Mouse (Mus musculus) spleen, adult 2 months (tissue): ENCODE results near the gene Tomm34. TPM values are rescaled to one million over a fixed set of nuclear protein-coding genes. Genes with fewer than 3 reads are reported as not detected.

Source experiments
- DNase-seq, 2 experiments: peaks; one replicate each; pipeline versions ENCODE4 v3.0.0 to v3.0.0-alpha.2; 2012 to 2021; ENCODE audit warnings: low spot score in 2 of 2, low read depth in 1 of 2
- H3K27ac ChIP-seq: fragments of 200-500 bp; 2 replicates; pipeline ENCODE4 v1.5.1; 2012; ENCODE audit warnings: low read length, inconsistent platforms; ENCODE audit not compliant: insufficient read depth
- H3K27me3 ChIP-seq: fragments of 200-500 bp; 2 replicates; pipeline ENCODE4 v1.6.1; 2012; ENCODE audit warnings: mild to moderate bottlenecking, moderate library complexity, low read length, inconsistent platforms; ENCODE audit not compliant: control insufficient read depth, insufficient read depth
- H3K36me3 ChIP-seq: fragments of 200-500 bp; 2 replicates; pipeline ENCODE4 v1.6.1; 2012; ENCODE audit warnings: mild to moderate bottlenecking, low read length, inconsistent platforms; ENCODE audit not compliant: control insufficient read depth, insufficient read depth
- H3K4me1 ChIP-seq: fragments of 200-500 bp; 2 replicates; pipeline ENCODE4 v1.6.1; 2011; ENCODE audit warnings: inconsistent platforms; ENCODE audit not compliant: control insufficient read depth, insufficient read depth, insufficient read length
- H3K4me3 ChIP-seq: fragments of 200-500 bp; 2 replicates; pipeline ENCODE4 v1.5.1; 2011; ENCODE audit warnings: mild to moderate bottlenecking, inconsistent platforms; ENCODE audit not compliant: insufficient read depth, insufficient read length; ENCODE audit errors: extremely low read depth
- CTCF ChIP-seq: fragments of 200-500 bp; IDR thresholded peaks from 2 replicates; pipeline ENCODE4 v1.5.1; 2011; ENCODE audit warnings: mild to moderate bottlenecking, inconsistent platforms; ENCODE audit not compliant: insufficient read depth, insufficient read length, insufficient replicate concordance; ENCODE audit errors: extremely low read depth
- POLR2A ChIP-seq: fragments of 200-500 bp; IDR thresholded peaks from 2 replicates; pipeline ENCODE4 v1.6.1; 2011; ENCODE audit warnings: low read depth, low read length, inconsistent platforms
- WGBS: fragments of 180-500 bp; shearing (Covaris S2); methylation state at CpG from one replicate; pipeline ENCODE4 v1.1.7; 2018; 5-methylcytosine and 5-hydroxymethylcytosine counted together
- polyA plus RNA-seq: library from polyadenylated mRNA; depleted of rRNA; stranded (reverse); fragments of >200 nt; gene quantifications from 2 replicates; pipeline ENCODE4 v1.2.3, GENCODE M21; 2012

Gene Tomm34
- polyA plus RNA-seq, 1 experiment, result 51.7 TPM

DNA sequence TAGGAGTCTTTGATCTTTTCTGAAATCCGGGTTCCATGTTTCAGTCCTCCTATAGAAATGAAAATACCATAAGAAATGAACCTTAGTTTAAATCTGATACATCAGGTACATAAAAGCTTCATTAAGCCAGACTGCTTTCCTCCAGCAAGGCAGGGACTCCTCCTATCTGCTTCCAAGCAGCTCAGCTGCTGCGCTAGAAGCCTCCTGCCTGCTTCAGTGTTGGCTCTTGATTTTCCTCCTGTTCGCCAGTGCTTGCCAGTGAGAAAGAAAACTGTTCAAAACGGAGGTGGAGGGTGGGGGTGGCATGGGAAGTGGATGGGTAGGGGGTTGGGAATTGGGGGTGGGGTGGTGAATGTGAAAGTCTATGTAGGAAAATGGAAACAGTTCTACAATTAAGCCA, 18.5 kb upstream of the Tomm34 start:
- TF ChIP-seq CTCF, result no peak
- no peak for TF ChIP-seq POLR2A
- Histone ChIP-seq H3K4me3 (no peak overlapping the region), H3K4me1 (peaks cover 15% of the 10 kb centered on the region; the same call in 1 of the 2 replicates), H3K36me3 (peaks cover 31% of the 10 kb centered on the region), H3K27ac (no peak overlapping the region), H3K27me3 (no peaks in the 10 kb centered on the region)
- WGBS, result 92% methylated on average over 4 of the region's 4 CpGs
- DNase-seq, result no peak

DNA sequence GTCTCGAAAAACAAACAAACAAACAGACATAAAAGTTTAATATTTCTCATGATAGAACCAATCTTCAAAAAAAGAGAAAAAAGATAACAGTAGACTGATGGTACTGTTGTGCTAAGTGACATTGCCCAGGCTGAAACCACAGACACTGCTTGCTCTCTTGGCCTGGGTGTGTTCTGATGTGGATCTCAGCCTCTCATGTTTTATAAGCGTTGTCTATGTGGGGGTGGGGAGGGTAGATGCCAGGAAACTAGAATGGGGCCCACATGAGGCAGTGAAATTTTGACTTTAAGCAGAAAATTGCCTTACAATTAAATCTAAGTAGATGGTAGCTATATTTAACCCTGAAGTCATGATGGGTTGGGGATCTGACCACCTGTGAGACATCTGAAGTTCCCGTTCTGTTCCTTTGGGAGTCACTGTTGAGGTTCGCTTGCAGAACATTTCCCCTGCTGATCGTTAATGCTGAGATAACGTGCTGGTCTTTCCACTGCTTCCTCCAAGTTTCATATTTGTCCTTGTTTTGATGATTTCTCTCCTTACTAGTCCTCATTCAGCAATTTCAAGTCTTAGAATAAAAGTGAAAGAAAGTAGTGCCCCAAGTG, 16.5 kb upstream of the Tomm34 start:
- DNase-seq, result no peak
- 33% methylated on average over 6 of the region's 6 CpGs for WGBS
- TF ChIP-seq POLR2A, result no peak
- TF ChIP-seq CTCF, result no peak
- H3K27me3 ChIP-seq, result no peaks in the 10 kb centered on the region
- peak overlapping the region; percentile 47 for H3K27ac ChIP-seq
- H3K4me3 ChIP-seq, result no peak overlapping the region
- H3K36me3 ChIP-seq, result peaks cover 30% of the 10 kb centered on the region
- peaks cover 22% of the 10 kb centered on the region; the same call in 1 of the 2 replicates for H3K4me1 ChIP-seq

DNA sequence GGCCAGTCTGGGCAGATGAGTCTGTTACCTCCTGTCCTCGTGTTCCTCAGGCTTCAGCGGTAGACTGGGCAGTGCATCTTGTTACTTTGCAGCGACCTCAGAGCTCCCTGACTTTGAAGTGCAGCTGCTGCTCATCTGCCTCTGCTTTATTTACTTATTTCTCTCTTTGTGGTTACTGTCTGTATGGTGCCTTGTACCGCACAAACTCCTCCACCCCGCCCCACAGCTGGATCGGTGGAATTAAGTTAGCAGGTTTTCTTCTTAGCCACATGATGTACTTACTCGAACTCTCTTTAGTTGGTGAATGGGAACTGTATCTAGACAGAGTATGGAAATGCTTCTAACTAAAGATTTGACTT, 13.4 kb upstream of the Tomm34 start:
- Histone ChIP-seq H3K4me1 (peaks cover 29% of the 10 kb centered on the region; the same call in 1 of the 2 replicates), H3K27me3 (no peaks in the 10 kb centered on the region), H3K27ac (peak overlapping the region; percentile 80), H3K4me3 (no peak overlapping the region), H3K36me3 (peaks cover 35% of the 10 kb centered on the region)
- TF ChIP-seq POLR2A (no peak; the same call in 1 of the 2 replicates), CTCF (no peak)
- WGBS, result 14% methylated on average over 7 of the region's 7 CpGs
- peak; percentile 55 to 73 for DNase-seq

DNA sequence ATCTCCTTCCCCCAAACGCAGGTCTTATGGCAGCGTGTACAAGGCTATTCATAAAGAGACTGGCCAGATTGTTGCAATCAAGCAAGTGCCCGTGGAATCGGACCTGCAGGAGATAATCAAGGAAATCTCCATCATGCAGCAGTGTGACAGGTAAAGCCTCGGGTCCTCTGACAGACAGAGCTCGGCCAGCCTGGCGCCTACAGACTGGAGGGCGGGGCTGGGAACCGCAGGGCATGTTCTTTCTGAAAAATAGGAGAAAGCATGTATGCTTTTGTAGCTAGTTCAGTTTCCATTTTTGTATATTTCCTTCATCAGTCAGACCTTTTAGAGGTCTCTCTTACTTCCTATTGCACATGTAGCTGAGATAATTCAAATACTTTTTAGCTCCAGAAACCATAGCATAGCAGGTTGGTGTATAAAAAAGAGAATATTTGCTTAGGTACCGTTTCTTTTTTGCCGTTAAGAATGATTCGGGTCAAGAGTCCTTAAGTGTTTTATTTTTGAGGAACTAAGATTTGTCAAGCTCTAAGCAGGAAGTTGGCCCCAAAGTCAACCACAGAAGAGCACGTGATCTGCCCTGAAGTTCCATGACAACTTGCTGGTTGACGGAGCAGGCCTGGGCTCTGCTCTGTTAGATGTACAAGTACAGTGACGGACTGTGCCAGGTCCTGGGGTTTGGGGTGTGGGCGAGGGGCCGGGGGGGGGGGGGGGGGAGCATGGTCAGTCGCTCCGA, 12.8 kb upstream of the Tomm34 start:
- Histone ChIP-seq H3K4me1 (peaks cover 29% of the 10 kb centered on the region; the same call in 1 of the 2 replicates), H3K4me3 (peak overlapping the region; percentile 12; the same call in 1 of the 2 replicates), H3K27ac (peak overlapping the region; percentile 99), H3K27me3 (no peaks in the 10 kb centered on the region), H3K36me3 (peaks cover 32% of the 10 kb centered on the region)
- no peak for TF ChIP-seq CTCF
- no peak for TF ChIP-seq POLR2A
- peak; percentile 84 to 95 for DNase-seq
- WGBS, result 8% methylated on average over 19 of the region's 19 CpGs

DNA sequence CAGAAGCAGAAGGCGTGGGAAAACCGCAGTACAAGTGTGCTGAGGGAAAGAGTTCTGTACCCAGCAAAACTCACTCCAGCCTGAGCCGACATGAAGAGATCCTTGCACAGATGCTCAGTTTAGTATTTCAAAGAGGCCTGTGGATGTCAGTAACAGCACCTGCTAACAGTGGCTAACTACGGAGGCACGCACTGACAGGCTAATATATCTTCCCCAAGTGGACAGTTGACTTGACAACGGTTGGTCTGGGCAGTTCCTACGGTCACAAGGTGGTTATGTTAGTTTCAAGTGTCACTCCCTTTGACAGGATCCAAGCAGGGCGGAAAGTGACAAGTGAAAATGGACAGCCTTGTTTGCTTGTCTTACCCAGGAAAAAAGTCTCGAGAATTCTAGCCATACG, 11.2 kb upstream of the Tomm34 start:
- H3K27me3 ChIP-seq, result no peaks in the 10 kb centered on the region
- no peak for DNase-seq
- WGBS, result 64% methylated on average over 10 of the region's 10 CpGs
- TF ChIP-seq CTCF, result no peak
- no peak for TF ChIP-seq POLR2A
- H3K36me3 ChIP-seq, result peaks cover 27% of the 10 kb centered on the region
- no peak overlapping the region for H3K4me3 ChIP-seq
- peak overlapping the region; percentile 99 for H3K27ac ChIP-seq
- H3K4me1 ChIP-seq, result peaks cover 29% of the 10 kb centered on the region

DNA sequence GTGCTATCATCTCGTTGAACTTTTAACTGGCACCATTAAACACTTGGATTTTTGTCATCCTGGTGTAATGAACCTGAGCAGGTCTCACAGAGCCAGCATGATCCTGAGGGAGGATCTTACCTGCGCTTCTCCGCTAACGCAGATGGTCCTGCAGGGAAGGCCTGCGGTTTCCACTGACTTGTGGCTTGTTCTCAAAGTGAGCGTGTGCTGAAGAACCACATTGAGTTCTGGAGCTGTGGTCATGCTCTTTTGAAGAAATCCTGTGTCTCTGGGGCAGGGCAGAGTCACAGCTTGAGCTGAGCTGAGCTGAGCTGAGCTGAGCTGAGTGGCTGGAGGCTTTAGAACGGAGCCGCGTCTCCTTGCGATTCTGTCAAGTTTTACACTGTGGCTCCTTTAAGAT, 10.6 kb upstream of the Tomm34 start:
- H3K36me3 ChIP-seq, result peaks cover 24% of the 10 kb centered on the region
- no peak for DNase-seq
- peak overlapping the region; percentile 99 for H3K27ac ChIP-seq
- no peak overlapping the region for H3K4me3 ChIP-seq
- no peaks in the 10 kb centered on the region for H3K27me3 ChIP-seq
- H3K4me1 ChIP-seq, result peaks cover 30% of the 10 kb centered on the region
- TF ChIP-seq POLR2A (no peak), CTCF (no peak)
- 75% methylated on average over 10 of the region's 10 CpGs for WGBS

DNA sequence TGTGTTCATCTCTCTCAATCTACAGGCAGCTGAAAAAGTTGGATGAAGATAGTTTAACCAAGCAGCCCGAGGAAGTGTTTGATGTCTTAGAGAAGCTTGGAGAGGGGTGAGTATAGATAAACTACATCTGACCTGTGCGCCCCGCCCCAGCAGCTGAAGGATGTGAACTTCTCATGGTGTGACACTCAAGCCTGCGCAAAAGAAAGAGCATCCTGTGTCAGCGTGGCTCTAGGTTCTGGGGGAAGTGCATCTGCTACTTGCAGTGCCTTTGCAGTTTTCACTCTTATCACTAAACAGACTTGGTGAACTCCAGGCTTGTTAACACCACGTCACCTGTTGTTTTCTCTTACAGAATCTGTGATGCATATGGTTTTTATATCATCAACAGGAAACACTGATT, 8.5 kb upstream of the Tomm34 start:
- WGBS, result 12% methylated on average over 6 of the region's 6 CpGs
- TF ChIP-seq CTCF (no peak), POLR2A (no peak)
- no peaks in the 10 kb centered on the region for H3K27me3 ChIP-seq
- no peak overlapping the region for H3K4me3 ChIP-seq
- peak; percentile 63 to 72 for DNase-seq
- peaks cover 17% of the 10 kb centered on the region for H3K36me3 ChIP-seq
- H3K27ac ChIP-seq, result peak overlapping the region; percentile 33; the same call in 1 of the 2 replicates
- H3K4me1 ChIP-seq, result peaks cover 23% of the 10 kb centered on the region
